Mouse (Mus musculus) brain, embryonic 14.5 days (tissue): ENCODE measurements around the gene Draxin.

Experiments
- CTCF ChIP-seq: fragments of 200-500 bp; IDR thresholded peaks from 2 replicates; pipeline ENCODE4 v1.5.1; 2012; ENCODE audit warnings: inconsistent platforms, mild to moderate bottlenecking, moderate library complexity, borderline replicate concordance; ENCODE audit not compliant: insufficient read depth, insufficient read length; ENCODE audit errors: extremely low read depth
- POLR2A ChIP-seq: fragments of 200-500 bp; IDR thresholded peaks from 2 replicates; pipeline ENCODE4 v1.6.1; 2012; ENCODE audit warnings: mild to moderate bottlenecking, inconsistent platforms, borderline replicate concordance; ENCODE audit not compliant: poor library complexity, insufficient read depth, insufficient read length, severe bottlenecking; ENCODE audit errors: extremely low read depth

- TF ChIP-seq POLR2A (no peak), CTCF (no peak)
These were observed 1.8 kb downstream of the Draxin start for GRCm38 (mm10) chr4:148128672-148129071.
